Mouse (Mus musculus): Measurements from ENCODE around the gene Slc16a7.

The Slc16a7 gene

DNA sequence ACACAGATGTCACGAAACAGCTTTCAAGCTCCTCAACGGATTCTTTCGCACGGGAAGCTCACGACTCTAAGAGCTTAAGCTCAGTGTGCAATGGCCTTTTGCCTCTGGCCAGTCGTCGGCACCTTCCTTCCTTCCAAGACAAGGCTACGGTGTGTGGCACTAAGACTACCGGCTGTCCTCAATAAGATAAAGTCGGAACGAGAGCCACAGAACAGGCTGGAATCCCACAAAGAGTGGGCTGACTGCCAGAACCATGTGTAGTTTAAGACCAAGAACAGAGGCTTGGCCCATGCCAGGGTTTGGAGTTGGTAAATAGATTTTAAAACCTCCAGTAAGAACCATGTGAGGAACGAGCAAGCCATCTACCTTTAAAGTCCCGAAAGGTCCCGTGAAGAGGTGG is 123.8 kb downstream of the Slc16a7 start:
- in situ Hi-C loops (cut with MboI; ENCODE audit: low pct_unique_long_range_greater_than_20kb in 1 of 2, low sequenced_read_pairs in 2 of 2, unreplicated experiment in 1 of 2), result no loop called here

DNA sequence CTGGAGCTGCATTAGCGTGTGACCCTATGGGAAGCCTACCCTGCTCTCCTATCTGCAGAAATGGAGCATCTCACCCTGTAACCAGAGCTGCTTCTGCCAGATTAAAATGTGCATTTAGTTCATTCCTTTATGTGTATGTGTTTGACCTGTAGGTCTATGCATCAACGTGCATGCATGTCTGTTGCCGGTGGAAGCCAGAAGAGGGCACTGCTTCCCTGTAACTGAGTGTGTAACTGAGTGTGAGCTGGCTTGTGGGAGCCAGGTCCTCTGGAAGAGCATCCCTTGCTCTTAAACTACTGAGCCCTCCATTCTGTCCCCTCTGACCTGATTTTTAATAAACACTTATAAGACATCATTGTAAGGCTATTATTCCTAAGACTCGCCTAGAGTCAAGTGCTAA is 124.3 kb downstream of the Slc16a7 start:
- in situ Hi-C loops (cut with MboI; ENCODE audit: low pct_unique_long_range_greater_than_20kb in 1 of 2, low sequenced_read_pairs in 2 of 2, unreplicated experiment in 1 of 2), result no loop called here

DNA sequence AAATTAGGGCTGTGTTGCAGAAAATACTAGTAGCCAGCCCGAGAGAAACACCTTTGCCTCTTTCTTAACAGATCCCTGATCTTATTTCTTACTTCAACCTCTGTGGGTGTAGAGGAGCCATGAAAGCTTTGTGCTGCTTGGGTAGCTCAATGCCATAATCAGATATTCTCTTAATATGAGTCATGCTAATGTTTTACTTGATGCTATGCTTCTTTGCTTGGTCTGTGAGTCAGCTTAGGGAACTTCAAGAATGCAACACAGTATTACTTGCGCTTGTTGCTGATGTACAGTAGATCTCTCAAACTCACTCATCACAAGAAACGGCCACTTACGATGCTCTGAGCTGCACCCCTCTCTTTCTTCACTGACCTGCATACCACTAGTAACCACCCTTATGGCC is 133.4 kb downstream of the Slc16a7 start:
- in situ Hi-C loops (cut with MboI; ENCODE audit: low pct_unique_long_range_greater_than_20kb in 1 of 2, low sequenced_read_pairs in 2 of 2, unreplicated experiment in 1 of 2), result no loop called here

DNA sequence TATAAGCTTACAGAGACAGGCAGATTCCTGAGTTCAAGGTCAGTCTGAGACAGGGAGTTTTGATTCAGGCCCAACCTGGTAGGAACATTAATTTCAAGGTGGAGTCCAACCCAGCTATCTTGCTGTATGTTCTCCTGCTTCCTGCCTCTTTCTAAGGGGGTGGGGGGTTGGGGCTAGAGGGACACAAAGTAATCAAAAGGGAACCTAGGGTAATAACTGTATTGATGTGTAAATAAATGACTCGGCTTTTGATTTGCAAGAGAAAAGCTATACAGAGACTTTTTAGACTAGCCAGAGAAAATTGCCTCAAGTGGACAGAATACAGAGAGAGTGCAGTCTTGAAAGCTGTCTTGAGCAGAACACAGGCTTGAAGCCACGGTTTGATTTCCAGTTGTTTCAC is 174.7 kb downstream of the Slc16a7 start:
- in situ Hi-C loops (cut with MboI; ENCODE audit: low pct_unique_long_range_greater_than_20kb in 1 of 2, low sequenced_read_pairs in 2 of 2, unreplicated experiment in 1 of 2), result no loop called here

DNA sequence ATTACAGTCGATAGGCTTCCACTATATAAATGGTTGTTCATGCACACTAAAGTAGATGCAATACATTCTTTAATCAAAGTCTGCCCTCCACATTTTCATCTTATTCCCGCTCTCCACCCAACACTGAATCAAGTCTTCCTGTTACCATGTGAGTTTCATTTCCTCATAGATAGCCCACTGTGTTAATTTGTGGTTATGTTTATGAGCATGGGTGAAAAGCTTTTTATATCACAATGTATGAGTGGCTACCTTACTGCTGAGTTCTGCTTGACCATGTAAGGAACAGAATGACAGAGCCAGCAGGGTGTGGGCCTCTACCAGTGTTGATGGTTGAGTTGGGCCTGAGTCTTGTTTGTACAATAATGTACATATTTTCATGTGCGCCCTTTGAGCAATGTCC is 175.5 kb downstream of the Slc16a7 start:
- in situ Hi-C loops (cut with MboI; ENCODE audit: low pct_unique_long_range_greater_than_20kb in 1 of 2, low sequenced_read_pairs in 2 of 2, unreplicated experiment in 1 of 2), result no loop called here

DNA sequence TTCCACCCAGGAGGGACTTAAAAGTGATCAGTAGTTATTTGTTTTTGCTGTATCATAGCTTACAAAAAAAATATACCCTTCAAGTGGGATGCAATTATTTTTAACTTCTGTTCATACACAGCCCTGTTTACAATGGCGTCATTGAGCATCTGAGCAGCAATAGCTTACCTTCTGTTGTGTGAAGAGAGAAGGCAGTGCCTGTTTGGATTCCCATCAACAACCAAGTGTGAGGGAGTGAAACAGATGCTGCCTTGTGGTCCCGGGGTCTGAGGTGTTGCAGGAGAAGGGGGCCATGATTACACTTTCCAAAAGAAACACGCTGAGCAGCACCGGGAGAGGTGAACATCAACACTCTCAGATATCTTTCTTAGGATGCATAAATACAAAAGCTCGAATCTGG is 201.7 kb downstream of the Slc16a7 start:
- in situ Hi-C loops (cut with MboI; ENCODE audit: low pct_unique_long_range_greater_than_20kb in 1 of 2, low sequenced_read_pairs in 2 of 2, unreplicated experiment in 1 of 2), result no loop called here

DNA sequence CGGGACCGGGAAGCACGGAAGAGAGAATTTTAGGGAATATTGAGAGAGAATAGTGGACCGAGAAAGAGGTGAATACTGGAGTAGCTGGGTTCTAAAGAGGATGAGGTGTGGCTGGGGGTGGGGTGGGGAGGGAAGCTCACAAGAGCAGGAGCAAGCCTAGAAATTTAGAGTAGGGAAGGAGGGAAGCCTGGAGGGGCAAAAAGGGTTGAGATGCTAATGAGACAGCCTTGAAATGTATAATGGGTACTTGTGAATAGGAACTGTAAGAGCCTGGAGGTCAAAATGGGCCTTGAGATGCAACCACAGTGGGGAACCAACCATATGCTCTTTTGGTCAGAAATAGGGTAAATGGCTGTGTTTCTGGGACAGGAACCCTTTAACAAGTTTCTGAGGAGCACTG is 203.9 kb downstream of the Slc16a7 start:
- in situ Hi-C loops (cut with MboI; ENCODE audit: low pct_unique_long_range_greater_than_20kb in 1 of 2, low sequenced_read_pairs in 2 of 2, unreplicated experiment in 1 of 2), result no loop called here

DNA sequence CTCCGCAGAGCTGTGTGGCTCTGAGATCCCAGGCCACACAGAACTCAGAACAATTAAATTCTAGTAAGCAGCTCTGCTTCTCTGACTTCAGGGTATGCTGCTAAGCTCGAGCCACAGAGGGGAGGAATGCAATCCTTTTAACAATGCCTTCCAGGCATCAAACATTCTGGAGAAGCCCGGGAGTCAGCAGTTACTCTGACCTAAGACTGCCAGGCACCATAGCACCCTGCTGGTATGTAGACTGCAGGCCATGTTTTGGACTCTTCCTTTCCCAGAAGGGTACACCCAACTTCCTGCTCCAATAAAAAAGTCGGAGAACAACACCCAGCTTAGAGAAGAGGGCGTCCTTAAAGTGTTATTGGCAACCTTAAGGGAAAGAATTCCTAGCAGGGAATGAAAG is 205.1 kb downstream of the Slc16a7 start:
- in situ Hi-C loops (cut with MboI; ENCODE audit: low pct_unique_long_range_greater_than_20kb in 1 of 2, low sequenced_read_pairs in 2 of 2, unreplicated experiment in 1 of 2), result no loop called here

DNA sequence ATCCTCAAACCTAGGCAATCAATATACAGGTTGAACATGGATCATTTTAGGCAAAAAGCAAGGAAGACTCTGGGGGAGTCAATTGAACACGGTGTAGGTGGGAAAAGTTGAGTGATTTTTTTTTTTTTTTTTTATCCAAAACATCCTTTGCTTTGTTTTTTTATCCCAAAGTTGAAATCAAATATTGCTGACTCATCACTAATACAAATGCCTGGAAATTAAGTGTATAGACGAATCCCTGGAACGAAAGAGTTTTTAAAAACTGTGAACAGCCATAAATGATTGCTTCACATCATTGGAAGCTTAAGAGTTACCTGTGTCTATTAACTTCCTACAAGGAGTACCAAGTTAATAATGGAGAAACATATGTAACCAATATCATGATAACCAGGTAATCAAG is 206.7 kb downstream of the Slc16a7 start:
- in situ Hi-C loops (cut with MboI; ENCODE audit: low pct_unique_long_range_greater_than_20kb in 1 of 2, low sequenced_read_pairs in 2 of 2, unreplicated experiment in 1 of 2), result no loop called here

DNA sequence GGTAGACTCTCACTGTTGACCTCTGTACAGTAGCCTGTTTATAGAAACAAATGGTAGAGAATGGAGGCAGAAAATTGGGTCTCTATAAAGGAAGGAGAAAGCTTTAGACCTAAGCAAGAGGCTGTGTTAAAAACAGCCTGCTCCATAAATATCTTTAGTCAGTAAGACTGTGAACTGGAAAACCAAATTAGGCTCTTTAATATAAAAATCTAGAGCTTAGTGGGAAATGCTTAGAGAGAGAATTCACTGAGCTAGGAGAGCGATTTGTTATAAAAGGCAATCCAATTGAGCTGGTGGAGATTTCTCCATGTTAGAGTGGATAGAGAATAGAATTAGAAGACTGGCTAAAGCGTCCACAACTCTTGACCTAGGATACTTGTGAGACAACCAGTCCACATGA is 211.5 kb downstream of the Slc16a7 start:
- in situ Hi-C loops (cut with MboI; ENCODE audit: low pct_unique_long_range_greater_than_20kb in 1 of 2, low sequenced_read_pairs in 2 of 2, unreplicated experiment in 1 of 2), result no loop called here

DNA sequence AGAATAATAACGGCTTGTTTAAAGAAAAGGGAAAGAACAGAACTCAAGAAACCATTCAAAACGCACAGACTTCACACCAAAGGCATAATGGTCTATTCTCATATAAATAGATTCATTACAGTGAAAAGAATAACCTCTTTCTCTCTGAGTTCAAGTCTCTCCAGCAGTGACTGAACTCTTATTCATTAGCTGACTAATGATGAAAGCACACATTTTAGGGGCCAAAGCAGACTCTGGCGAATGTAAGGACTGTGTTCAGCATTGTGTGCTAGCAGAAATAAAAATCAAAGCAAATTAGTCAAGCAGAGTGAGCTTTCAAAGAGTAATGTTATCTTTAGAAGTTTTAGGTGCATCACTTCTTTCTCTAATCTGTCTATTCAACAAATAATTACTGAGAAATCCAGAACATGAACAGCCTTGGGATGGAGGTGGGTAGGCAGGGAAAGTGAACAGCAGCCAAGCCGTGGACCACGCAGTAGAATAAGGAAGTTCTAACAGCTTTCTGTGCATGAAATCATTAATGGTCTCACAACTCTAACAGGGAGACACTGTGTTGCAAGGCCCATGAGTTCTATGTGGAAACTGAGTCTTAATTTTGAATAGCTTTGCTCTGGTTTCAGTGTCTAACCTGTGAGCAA is 214.1 kb downstream of the Slc16a7 start:
- in situ Hi-C loops (cut with MboI; ENCODE audit: low pct_unique_long_range_greater_than_20kb in 1 of 2, low sequenced_read_pairs in 2 of 2, unreplicated experiment in 1 of 2), result no loop called here

DNA sequence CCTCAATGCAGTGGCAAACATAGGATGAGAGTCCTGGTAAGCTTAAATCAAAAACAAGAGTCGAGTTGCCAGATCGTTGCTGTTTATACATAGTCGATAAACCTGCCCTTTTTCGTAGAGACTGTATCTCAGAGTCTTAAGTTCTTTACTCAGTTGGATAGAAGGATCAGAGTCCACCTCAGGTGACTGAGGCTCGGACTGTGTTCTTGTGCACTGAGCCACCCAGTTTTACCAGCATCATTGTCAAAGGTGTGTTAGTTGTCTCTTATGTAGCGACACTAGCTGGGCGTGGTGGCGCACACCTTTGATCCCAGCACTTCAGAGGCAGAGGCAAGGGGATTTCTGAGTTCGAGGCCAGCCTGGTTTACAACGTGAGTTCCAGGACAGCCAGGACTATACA is 217.6 kb downstream of the Slc16a7 start:
- in situ Hi-C loops (cut with MboI; ENCODE audit: low pct_unique_long_range_greater_than_20kb in 1 of 2, low sequenced_read_pairs in 2 of 2, unreplicated experiment in 1 of 2), result no loop called here

DNA sequence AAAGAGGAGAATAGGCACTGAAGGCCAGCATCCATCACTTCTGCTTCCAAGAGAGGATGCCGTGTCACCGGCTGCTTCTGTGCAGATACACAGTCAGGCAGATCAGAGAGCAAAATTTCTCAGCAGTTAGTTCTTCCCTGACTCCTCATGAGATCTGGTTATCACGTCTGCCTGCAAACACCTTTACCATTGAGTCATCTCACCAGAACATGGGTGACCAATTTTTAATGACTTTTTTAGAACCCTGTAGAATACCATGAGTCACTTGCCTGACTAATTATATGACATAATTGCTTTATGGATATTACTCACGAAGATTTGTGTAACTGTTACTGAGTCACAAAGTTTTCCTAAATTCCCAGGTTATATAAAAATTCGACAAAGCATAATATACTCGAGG is 218.1 kb downstream of the Slc16a7 start:
- in situ Hi-C loops (cut with MboI; ENCODE audit: low pct_unique_long_range_greater_than_20kb in 1 of 2, low sequenced_read_pairs in 2 of 2, unreplicated experiment in 1 of 2), result no loop called here
